Mouse (Mus musculus) liver, embryonic 11.5 days (tissue): ENCODE results near the gene Kazn. TPM values are rescaled to one million over a fixed set of nuclear protein-coding genes. Genes with fewer than 3 reads are reported as not detected.

Source experiments
- ATAC-seq: fragments of 200-750 bp; cut with Nextera tagmentation; replicated peaks from 2 replicates; pipeline ENCODE4 v1.8.0; 2017; ENCODE audit warnings: moderate number of reproducible peaks, mild to moderate bottlenecking, moderate TSS enrichment, moderate library complexity; ENCODE audit not compliant: low FRiP score
- DNase-seq: peaks from one replicate; pipeline ENCODE4 v3.0.0-alpha.2; 2017; ENCODE audit warnings: low spot score
- H3K27ac ChIP-seq: fragments of 300-500 bp; sonication (generic); 2 replicates; pipeline ENCODE4 v1.5.1; 2014; ENCODE audit warnings: mild to moderate bottlenecking, low read depth, low read length, control low read depth
- H3K27me3 ChIP-seq: fragments of 300-500 bp; sonication (generic); replicated peaks from 2 replicates; pipeline ENCODE4 v1.6.1; 2014; ENCODE audit warnings: low read length, mixed read lengths; ENCODE audit not compliant: control insufficient read depth, insufficient read depth
- H3K36me3 ChIP-seq: fragments of 300-500 bp; sonication (generic); 2 replicates; pipeline ENCODE4 v1.6.1; 2014; ENCODE audit warnings: mild to moderate bottlenecking, low read length, moderate library complexity, mixed read lengths; ENCODE audit not compliant: control insufficient read depth, insufficient read depth
- H3K4me1 ChIP-seq: fragments of 300-500 bp; sonication (generic); replicated peaks from 2 replicates; pipeline ENCODE4 v1.6.1; 2014; ENCODE audit warnings: low read length, mixed read lengths; ENCODE audit not compliant: control insufficient read depth, insufficient read depth
- H3K4me2 ChIP-seq: fragments of 300-500 bp; sonication (generic); 2 replicates; pipeline ENCODE4 v1.6.1; 2014; ENCODE audit warnings: mild to moderate bottlenecking, control low read depth, moderate library complexity
- H3K4me3 ChIP-seq: fragments of 300-500 bp; sonication (generic); 2 replicates; pipeline ENCODE4 v1.5.1; 2014; ENCODE audit warnings: low read depth, low read length, control low read depth
- H3K9ac ChIP-seq: fragments of 300-500 bp; sonication (generic); 2 replicates; pipeline ENCODE4 v1.6.1; 2014; ENCODE audit warnings: low read depth, low read length, control low read depth
- H3K9me3 ChIP-seq: fragments of 300-500 bp; sonication (generic); 2 replicates; pipeline ENCODE4 v1.6.1; 2016; ENCODE audit warnings: low read length, inconsistent platforms, mixed read lengths; ENCODE audit not compliant: control insufficient read depth
- WGBS: fragments of 180-500 bp; shearing (Covaris S2); extraction: QIAGEN DNeasy Blood & Tissue Kit; methylation state at CpG from one replicate; pipeline ENCODE4 v1.1.7; 2014; 5-methylcytosine and 5-hydroxymethylcytosine counted together
- polyA plus RNA-seq: library from polyadenylated mRNA; unstranded; fragments of >200 nt; fragmentation: Nextera tagmentation; extraction: Ambion mirVana; gene quantifications from 2 replicates; pipeline ENCODE4 v1.2.1, GENCODE M21; 2014

Gene Kazn
- polyA plus RNA-seq, 1 experiment from 2014 or later, result 4.4 TPM

- Histone ChIP-seq H3K27me3 (no peaks in the 10 kb centered on the region), H3K27ac (no peak overlapping the region), H3K4me1 (peaks cover 9% of the 10 kb centered on the region; the same call in 1 of the 2 replicates), H3K9ac (no peak overlapping the region), H3K4me3 (no peak overlapping the region), H3K9me3 (no peaks in the 10 kb centered on the region), H3K4me2 (no peak overlapping the region), H3K36me3 (no peaks in the 10 kb centered on the region)
- ATAC-seq (no peak), DNase-seq (no peak)
- WGBS, result 72% methylated on average over 15 of the region's 15 CpGs
These were observed 143.5 kb downstream of the Kazn start for GRCm38 (mm10) chr4:142095513-142096241.

- no peaks in the 10 kb centered on the region for H3K9me3 ChIP-seq
- DNase-seq (no peak), ATAC-seq (no peak)
- H3K9ac ChIP-seq, result no peak overlapping the region
- H3K27me3 ChIP-seq, result 0 out of 2 replicates have a peak, but pooled peaks cover 3% of the 10 kb centered on the region
- H3K4me3 ChIP-seq, result no peak overlapping the region
- H3K4me1 ChIP-seq, result peaks cover 9% of the 10 kb centered on the region; the same call in 1 of the 2 replicates
- no peak overlapping the region for H3K4me2 ChIP-seq
- 56% methylated on average over 11 of the region's 11 CpGs for WGBS
- no peaks in the 10 kb centered on the region for H3K36me3 ChIP-seq
- no peak overlapping the region for H3K27ac ChIP-seq
These were observed 144.8 kb downstream of the Kazn start for GRCm38 (mm10) chr4:142094386-142094785.

GRCm38 (mm10) chr4:142091100-142091499, 148.1 kb downstream of the Kazn start:
- Histone ChIP-seq H3K4me1 (no peaks in the 10 kb centered on the region; the same call in 1 of the 2 replicates), H3K36me3 (no peaks in the 10 kb centered on the region), H3K27me3 (peaks cover 3% of the 10 kb centered on the region; the same call in 1 of the 2 replicates), H3K9ac (no peak overlapping the region), H3K9me3 (no peaks in the 10 kb centered on the region), H3K27ac (no peak overlapping the region), H3K4me3 (no peak overlapping the region), H3K4me2 (no peak overlapping the region)
- no peak for DNase-seq
- ATAC-seq, result no peak
- WGBS, result 63% methylated on average over 2 of the region's 2 CpGs

- H3K4me1 ChIP-seq, result no peaks in the 10 kb centered on the region; the same call in 1 of the 2 replicates
- no peak overlapping the region for H3K4me3 ChIP-seq
- no peaks in the 10 kb centered on the region for H3K9me3 ChIP-seq
- peaks cover 8% of the 10 kb centered on the region for H3K27me3 ChIP-seq
- H3K36me3 ChIP-seq, result no peaks in the 10 kb centered on the region
- WGBS, result 66% methylated on average over 6 of the region's 6 CpGs
- no peak for DNase-seq
- H3K9ac ChIP-seq, result no peak overlapping the region
- no peak overlapping the region for H3K27ac ChIP-seq
- no peak for ATAC-seq
- H3K4me2 ChIP-seq, result no peak overlapping the region
These were observed 149.2 kb downstream of the Kazn start for GRCm38 (mm10) chr4:142089966-142090365.

- Histone ChIP-seq H3K4me3 (no peak overlapping the region), H3K27ac (no peak overlapping the region), H3K36me3 (no peaks in the 10 kb centered on the region), H3K9ac (no peak overlapping the region), H3K4me1 (no peaks in the 10 kb centered on the region; the same call in none of the 2 replicates), H3K9me3 (no peaks in the 10 kb centered on the region), H3K4me2 (no peak overlapping the region), H3K27me3 (peaks cover 19% of the 10 kb centered on the region)
- 70% methylated on average over 6 of the region's 6 CpGs for WGBS
- DNase-seq (no peak), ATAC-seq (no peak)
These were observed 150.4 kb downstream of the Kazn start for GRCm38 (mm10) chr4:142088836-142089235.

GRCm38 (mm10) chr4:142088409-142088808, 150.8 kb downstream of the Kazn start:
- Histone ChIP-seq H3K9ac (no peak overlapping the region), H3K9me3 (no peaks in the 10 kb centered on the region), H3K4me2 (no peak overlapping the region), H3K27ac (no peak overlapping the region), H3K4me1 (no peaks in the 10 kb centered on the region; the same call in none of the 2 replicates), H3K27me3 (peaks cover 20% of the 10 kb centered on the region), H3K36me3 (no peaks in the 10 kb centered on the region), H3K4me3 (no peak overlapping the region)
- WGBS, result 50% methylated on average over 4 of the region's 4 CpGs
- no peak for DNase-seq
- ATAC-seq, result no peak

- 10% methylated on average over 20 of the region's 20 CpGs for WGBS
- Histone ChIP-seq H3K36me3 (no peaks in the 10 kb centered on the region), H3K9me3 (no peaks in the 10 kb centered on the region), H3K4me2 (peak overlapping the region; percentile 90), H3K4me1 (peaks cover 7% of the 10 kb centered on the region), H3K9ac (no peak overlapping the region), H3K4me3 (peak overlapping the region; percentile 64), H3K27me3 (peaks cover 25% of the 10 kb centered on the region), H3K27ac (no peak overlapping the region)
- DNase-seq (no peak), ATAC-seq (no peak)
These were observed 154.2 kb downstream of the Kazn start for GRCm38 (mm10) chr4:142084936-142085563.

- WGBS, result 1% methylated on average over 46 of the region's 52 CpGs
- ATAC-seq (peak; percentile 81), DNase-seq (peak; percentile 72)
- H3K4me2 ChIP-seq, result peak within 1 kb of the TSS; percentile 90
- H3K36me3 ChIP-seq, result no peaks in the 10 kb centered on the region
- no peaks in the 10 kb centered on the region for H3K9me3 ChIP-seq
- peak within 1 kb of the TSS; percentile 55 for H3K9ac ChIP-seq
- peaks cover 23% of the 10 kb centered on the region for H3K27me3 ChIP-seq
- peak within 1 kb of the TSS; percentile 68; the same call in 1 of the 2 replicates for H3K27ac ChIP-seq
- H3K4me1 ChIP-seq, result peaks cover 10% of the 10 kb centered on the region
- peak within 1 kb of the TSS; percentile 64 for H3K4me3 ChIP-seq
These were observed 154.9 kb downstream of the Kazn start, which contains the start of gene Tmem51 for GRCm38 (mm10) chr4:142084131-142084899. Gene Tmem51 (minus strand): TSS chr4:142084304.
